Mouse (Mus musculus) midbrain, embryonic 15.5 days (tissue): ENCODE results near the gene Lhx9. TPM values are rescaled to one million over a fixed set of nuclear protein-coding genes. Genes with fewer than 3 reads are reported as not detected.
A peak's percentile ranks its signal among the peaks of the same experiment; 100 is the strongest.

Experiments used
- ATAC-seq: fragments of 200-750 bp; cut with Nextera tagmentation; replicated peaks from 2 replicates; pipeline ENCODE4 v1.8.0; 2017; ENCODE audit warnings: moderate TSS enrichment
- H3K27ac ChIP-seq: fragments of 300-500 bp; sonication (generic); 2 replicates; pipeline ENCODE4 v1.5.1; 2015; ENCODE audit warnings: mild to moderate bottlenecking, inconsistent platforms
- H3K27me3 ChIP-seq: fragments of 300-500 bp; sonication (generic); replicated peaks from 2 replicates; pipeline ENCODE4 v1.6.1; 2015; ENCODE audit warnings: inconsistent platforms
- H3K36me3 ChIP-seq: fragments of 300-500 bp; sonication (generic); replicated peaks from 2 replicates; pipeline ENCODE4 v1.6.1; 2015; ENCODE audit warnings: inconsistent platforms
- H3K4me1 ChIP-seq: fragments of 300-500 bp; sonication (generic); 2 replicates; pipeline ENCODE4 v1.6.1; 2015; ENCODE audit warnings: inconsistent platforms
- H3K4me2 ChIP-seq: fragments of 300-500 bp; sonication (generic); 2 replicates; pipeline ENCODE4 v1.6.1; 2015; ENCODE audit warnings: inconsistent platforms, mild to moderate bottlenecking, moderate library complexity
- H3K4me3 ChIP-seq: fragments of 300-500 bp; sonication (generic); 2 replicates; pipeline ENCODE4 v1.5.1; 2015; ENCODE audit warnings: mild to moderate bottlenecking, inconsistent platforms
- H3K9ac ChIP-seq: fragments of 300-500 bp; sonication (generic); 2 replicates; pipeline ENCODE4 v1.6.1; 2015; ENCODE audit warnings: mild to moderate bottlenecking, inconsistent platforms
- H3K9me3 ChIP-seq: fragments of 300-500 bp; sonication (generic); 2 replicates; pipeline ENCODE4 v1.6.1; 2016; ENCODE audit warnings: inconsistent platforms
- WGBS: fragments of 180-500 bp; shearing (Covaris S2); methylation state at CpG from one replicate; pipeline ENCODE4 v1.1.7; 2015; ENCODE audit warnings: mixed read lengths; 5-methylcytosine and 5-hydroxymethylcytosine counted together
- polyA plus RNA-seq: library from polyadenylated mRNA; unstranded; fragments of >200 nt; fragmentation: Nextera tagmentation; extraction: Ambion mirVana; gene quantifications from 2 replicates; pipeline ENCODE4 v1.2.1, GENCODE M21; 2015

Lhx9 gene
- polyA plus RNA-seq, 1 experiment from 2014 or later = 124 TPM

GRCm38 (mm10) chr1:138846131-138846530 lies 2.2 kb downstream of the Lhx9 start:
- 5% methylated on average over 12 of the region's 12 CpGs for WGBS
- Histone ChIP-seq H3K4me2 (peak overlapping the region; percentile 45), H3K36me3 (no peaks in the 10 kb centered on the region), H3K27ac (peak overlapping the region; percentile 90), H3K4me3 (peak overlapping the region; percentile 48), H3K9ac (peak overlapping the region; percentile 55), H3K27me3 (peaks cover 25% of the 10 kb centered on the region), H3K4me1 (peaks cover 30% of the 10 kb centered on the region), H3K9me3 (no peaks in the 10 kb centered on the region)
- no peak for ATAC-seq

- H3K9me3 ChIP-seq = no peaks in the 10 kb centered on the region
- H3K9ac ChIP-seq = peak overlapping the region; percentile 55
- H3K4me2 ChIP-seq = peak overlapping the region; percentile 45
- no peak for ATAC-seq
- peaks cover 25% of the 10 kb centered on the region for H3K27me3 ChIP-seq
- H3K4me3 ChIP-seq = peak overlapping the region; percentile 48
- 11% methylated on average over 3 of the region's 3 CpGs for WGBS
- H3K4me1 ChIP-seq = peaks cover 31% of the 10 kb centered on the region
- H3K27ac ChIP-seq = peak overlapping the region; percentile 90
- H3K36me3 ChIP-seq = no peaks in the 10 kb centered on the region
Measured at GRCm38 (mm10) chr1:138845481-138845880, 2.9 kb downstream of the Lhx9 start.

- H3K27ac ChIP-seq = peak overlapping the region; percentile 90
- H3K9me3 ChIP-seq = no peaks in the 10 kb centered on the region
- H3K4me2 ChIP-seq = peak overlapping the region; percentile 45
- H3K4me3 ChIP-seq = peak overlapping the region; percentile 48
- peaks cover 22% of the 10 kb centered on the region for H3K27me3 ChIP-seq
- no peak for ATAC-seq
- no peaks in the 10 kb centered on the region for H3K36me3 ChIP-seq
- peak overlapping the region; percentile 65 for H3K9ac ChIP-seq
- 4% methylated on average over 3 of the region's 3 CpGs for WGBS
- peaks cover 31% of the 10 kb centered on the region for H3K4me1 ChIP-seq
Measured at GRCm38 (mm10) chr1:138844166-138844565, 4.2 kb downstream of the Lhx9 start.

- WGBS = under 1% methylated on average over 35 of the region's 35 CpGs
- Histone ChIP-seq H3K4me1 (peaks cover 25% of the 10 kb centered on the region), H3K4me3 (peak overlapping the region; percentile 48), H3K27me3 (peaks cover 22% of the 10 kb centered on the region), H3K36me3 (no peaks in the 10 kb centered on the region), H3K4me2 (peak overlapping the region; percentile 45), H3K9ac (peak overlapping the region; percentile 65), H3K9me3 (no peaks in the 10 kb centered on the region), H3K27ac (peak overlapping the region; percentile 90)
- 0 out of 2 replicates have a peak, but pooled peaks have one; percentile 5 for ATAC-seq
Measured at GRCm38 (mm10) chr1:138843361-138844091, 4.9 kb downstream of the Lhx9 start.

GRCm38 (mm10) chr1:138842756-138843155 lies 5.6 kb downstream of the Lhx9 start:
- Histone ChIP-seq H3K4me2 (peak overlapping the region; percentile 45), H3K36me3 (no peaks in the 10 kb centered on the region), H3K27me3 (peaks cover 23% of the 10 kb centered on the region), H3K27ac (peak overlapping the region; percentile 90), H3K4me1 (peaks cover 17% of the 10 kb centered on the region; the same call in 1 of the 2 replicates), H3K9ac (peak overlapping the region; percentile 65; the same call in 1 of the 2 replicates), H3K4me3 (peak overlapping the region; percentile 48), H3K9me3 (no peaks in the 10 kb centered on the region)
- ATAC-seq = no peak
- 2% methylated on average over 10 of the region's 10 CpGs for WGBS

- peak overlapping the region; percentile 45 for H3K4me2 ChIP-seq
- under 1% methylated on average over 8 of the region's 8 CpGs for WGBS
- H3K27ac ChIP-seq = peak overlapping the region; percentile 90
- ATAC-seq = peak; percentile 81
- peaks cover 17% of the 10 kb centered on the region; the same call in 1 of the 2 replicates for H3K4me1 ChIP-seq
- peak overlapping the region; percentile 65; the same call in 1 of the 2 replicates for H3K9ac ChIP-seq
- peaks cover 27% of the 10 kb centered on the region for H3K27me3 ChIP-seq
- H3K36me3 ChIP-seq = no peaks in the 10 kb centered on the region
- H3K9me3 ChIP-seq = no peaks in the 10 kb centered on the region
- H3K4me3 ChIP-seq = peak overlapping the region; percentile 48
Measured at GRCm38 (mm10) chr1:138842315-138842714, 6.1 kb downstream of the Lhx9 start.

GRCm38 (mm10) chr1:138841306-138842095 lies 6.9 kb downstream of the Lhx9 start:
- ATAC-seq = no peak; the same call in 1 of the 2 replicates
- 1% methylated on average over 54 of the region's 54 CpGs for WGBS
- Histone ChIP-seq H3K27me3 (peaks cover 33% of the 10 kb centered on the region), H3K27ac (peak overlapping the region; percentile 90), H3K9ac (peak overlapping the region; percentile 65), H3K4me1 (peaks cover 15% of the 10 kb centered on the region; the same call in 1 of the 2 replicates), H3K4me3 (peak overlapping the region; percentile 48), H3K9me3 (no peaks in the 10 kb centered on the region), H3K36me3 (no peaks in the 10 kb centered on the region), H3K4me2 (peak overlapping the region; percentile 45)

GRCm38 (mm10) chr1:138840440-138841305 lies 7.7 kb downstream of the Lhx9 start:
- Histone ChIP-seq H3K27me3 (peaks cover 31% of the 10 kb centered on the region), H3K9me3 (no peaks in the 10 kb centered on the region), H3K4me3 (peak overlapping the region; percentile 48), H3K36me3 (no peaks in the 10 kb centered on the region), H3K4me1 (peaks cover 15% of the 10 kb centered on the region; the same call in 1 of the 2 replicates), H3K27ac (peak overlapping the region; percentile 90), H3K9ac (peak overlapping the region; percentile 65), H3K4me2 (peak overlapping the region; percentile 45)
- 4% methylated on average over 25 of the region's 25 CpGs for WGBS
- ATAC-seq = no peak

GRCm38 (mm10) chr1:138839809-138840430 lies 8.5 kb downstream of the Lhx9 start:
- Histone ChIP-seq H3K27me3 (peaks cover 30% of the 10 kb centered on the region), H3K9me3 (no peaks in the 10 kb centered on the region), H3K9ac (peak overlapping the region; percentile 65), H3K4me1 (peaks cover 15% of the 10 kb centered on the region; the same call in 1 of the 2 replicates), H3K27ac (peak overlapping the region; percentile 90), H3K4me2 (peak overlapping the region; percentile 45), H3K36me3 (no peaks in the 10 kb centered on the region), H3K4me3 (peak overlapping the region; percentile 48)
- WGBS = 12% methylated on average over 16 of the region's 16 CpGs
- ATAC-seq = no peak

GRCm38 (mm10) chr1:138839291-138839690 lies 9.1 kb downstream of the Lhx9 start:
- 2% methylated on average over 2 of the region's 2 CpGs for WGBS
- Histone ChIP-seq H3K4me3 (peak overlapping the region; percentile 48), H3K27me3 (peaks cover 30% of the 10 kb centered on the region), H3K4me2 (peak overlapping the region; percentile 45), H3K9ac (peak overlapping the region; percentile 65), H3K4me1 (peaks cover 15% of the 10 kb centered on the region; the same call in 1 of the 2 replicates), H3K36me3 (no peaks in the 10 kb centered on the region), H3K9me3 (no peaks in the 10 kb centered on the region), H3K27ac (peak overlapping the region; percentile 90)
- ATAC-seq = no peak
